8 mouse cellular contexts compared by ENCODE assay signal in genomic region chr5:92398153-92398552, GRCm38 (mm10). TPM values are rescaled to one million over a fixed set of nuclear protein-coding genes. Genes with fewer than 3 reads are reported as not detected.
DNase-seq lines count a peak whose midpoint lies in the region; ATAC-seq and TF ChIP-seq lines count a peak whose summit lies in the region.

No protein-coding gene starts in this region.

- TF ChIP-seq EP300 in MEL (IDR thresholded peaks at IDR 0.05; ENCODE audit: low read depth in 1 of 2, low read length in 2 of 2) = no peak

- H3K4me1 ChIP-seq in MEL (ENCODE audit: control insufficient read depth in 1 of 2, insufficient read depth in 2 of 2, low read length in 2 of 2) = peaks cover 0 to 25% of the 10 kb centered on the region in 2 experiments; a peak in 2 of 4 replicates
- no peaks in the 10 kb centered on the region for H3K4me1 ChIP-seq in forebrain, embryonic 13.5 days
- no peaks in the 10 kb centered on the region for H3K4me1 ChIP-seq in lung, embryonic 15.5 days

- peak; percentile 88 for TF ChIP-seq RAD21 in MEL (IDR thresholded peaks at IDR 0.05; ENCODE audit: low read depth, low read length)

- no peaks in the 10 kb centered on the region for H3K79me2 ChIP-seq in MEL (ENCODE audit: control insufficient read depth, insufficient read depth, low read length, poor library complexity)

- intact Hi-C loops in heart, postnatal 14 days (cut with DNase I) = loop anchor here (1.0 to 5.0 kb wide), 3 partner anchors 15 to 201 kb away; partner anchors contain the start of gene Sdad1

- peak; percentile 74 to 93 (median 88) for TF ChIP-seq CTCF in MEL (IDR thresholded peaks at IDR 0.05 in 2 of 3, conservative IDR thresholded peaks at IDR 0.05 in 1 of 3; ENCODE audit: control insufficient read depth in 1 of 3, insufficient read depth in 1 of 3, low read depth in 2 of 3, low read length in 3 of 3, poor library complexity in 1 of 3, severe bottlenecking in 1 of 3)

- TF ChIP-seq POLR2A in MEL (IDR thresholded peaks at IDR 0.05; ENCODE audit: control insufficient read depth in 1 of 2, insufficient read depth in 1 of 2, low read depth in 1 of 2, low read length in 2 of 2, poor library complexity in 1 of 2) = no peak

- no peak overlapping the region for H3K27ac ChIP-seq in MEL (ENCODE audit: control insufficient read depth, low read depth, low read length)
- no peak overlapping the region for H3K27ac ChIP-seq in forebrain, embryonic 13.5 days
- H3K27ac ChIP-seq in lung, embryonic 15.5 days = no peak overlapping the region

- no peak overlapping the region for H3K4me3 ChIP-seq in MEL (ENCODE audit: control insufficient read depth in 1 of 2, insufficient read depth in 1 of 2, low read depth in 2 of 2, low read length in 2 of 2)
- no peak overlapping the region for H3K4me3 ChIP-seq in forebrain, embryonic 13.5 days
- no peak overlapping the region for H3K4me3 ChIP-seq in lung, embryonic 15.5 days

- no peaks in the 10 kb centered on the region for H3K9me3 ChIP-seq in MEL (replicated peaks; ENCODE audit: insufficient read depth, low read length)
- H3K9me3 ChIP-seq in forebrain, embryonic 13.5 days (replicated peaks) = no peaks in the 10 kb centered on the region
- H3K9me3 ChIP-seq in lung, embryonic 15.5 days = no peaks in the 10 kb centered on the region

- 26% methylated on average over 5 of the region's 5 CpGs for WGBS in forebrain, embryonic 13.5 days
- 18% methylated on average over 5 of the region's 5 CpGs for WGBS in large intestine, adult 2 months
- 23% methylated on average over 5 of the region's 5 CpGs for WGBS in lung, embryonic 15.5 days

- H3K4me2 ChIP-seq in forebrain, embryonic 13.5 days = no peak overlapping the region
- no peak overlapping the region for H3K4me2 ChIP-seq in lung, embryonic 15.5 days

- H3K9ac ChIP-seq in MEL (ENCODE audit: control insufficient read depth, low read depth, low read length, poor library complexity, severe bottlenecking) = 0 out of 2 replicates have a peak overlapping the region, but pooled peaks have one; percentile 7
- no peak overlapping the region for H3K9ac ChIP-seq in forebrain, embryonic 13.5 days
- no peak overlapping the region for H3K9ac ChIP-seq in lung, embryonic 15.5 days

- peaks cover 0 to 16% of the 10 kb centered on the region in 2 experiments; a peak in 2 of 4 replicates for H3K36me3 ChIP-seq in MEL (ENCODE audit: control insufficient read depth in 1 of 2, insufficient read depth in 2 of 2, low read length in 2 of 2)
- H3K36me3 ChIP-seq in forebrain, embryonic 13.5 days (ENCODE audit: poor library complexity, severe bottlenecking) = no peaks in the 10 kb centered on the region
- no peaks in the 10 kb centered on the region for H3K36me3 ChIP-seq in lung, embryonic 15.5 days

- ATAC-seq in cerebellum, adult (ENCODE audit: insufficient number of reproducible peaks, low FRiP score, low TSS enrichment) = peak; percentile 79; the same call in 1 of the 2 replicates
- ATAC-seq in forebrain, embryonic 13.5 days = peak; percentile 88
- peak; percentile 80 for ATAC-seq in lung, embryonic 15.5 days (ENCODE audit: borderline replicate concordance, extremely low read depth, low FRiP score, low TSS enrichment)

- H3K27me3 ChIP-seq in MEL (ENCODE audit: control insufficient read depth in 1 of 2, insufficient read depth in 2 of 2, low read length in 2 of 2) = no peaks in the 10 kb centered on the region
- H3K27me3 ChIP-seq in forebrain, embryonic 13.5 days = peaks cover 10% of the 10 kb centered on the region; the same call in 1 of the 2 replicates
- peaks cover 10% of the 10 kb centered on the region for H3K27me3 ChIP-seq in lung, embryonic 15.5 days

- DNase-seq in MEL (ENCODE audit: low read depth, low spot score) = peak; percentile 89
- peak; percentile 79 to 90 for DNase-seq in heart, postnatal 14 days
- peak; percentile 52 for DNase-seq in large intestine, adult 2 months (ENCODE audit: low read depth, low spot score)
- DNase-seq in ovary, postnatal 36 days (ENCODE audit: low spot score) = peak; percentile 66
- DNase-seq in thymus, postnatal 14 days = peak; percentile 76

TF ChIP-seq in MEL, 35 proteins besides CTCF, POLR2A, EP300 and RAD21:
- TF ChIP-seq USF1 (IDR thresholded peaks at IDR 0.05; ENCODE audit: low read depth, low read length) = peak; percentile 41; the same call in 1 of the 2 replicates
- TF ChIP-seq GATA1 (IDR thresholded peaks at IDR 0.05; ENCODE audit: low read depth, low read length) = no peak
- 0 out of 2 replicates have a peak, but pooled peaks have one; percentile 30 for TF ChIP-seq TBP (IDR thresholded peaks at IDR 0.05; ENCODE audit: low read depth, low read length)
- TF ChIP-seq MAX (IDR thresholded peaks at IDR 0.05; ENCODE audit: low read length) = peak; percentile 89
- no peak for TF ChIP-seq UBTF (IDR thresholded peaks at IDR 0.05; ENCODE audit: borderline replicate concordance, insufficient read depth, low read depth, low read length)
- TF ChIP-seq MEF2A (IDR thresholded peaks at IDR 0.05; ENCODE audit: extremely low read depth, insufficient replicate concordance, low read depth, low read length, poor library complexity, severe bottlenecking) = no peak
- no peak for TF ChIP-seq MYB (IDR thresholded peaks at IDR 0.05; ENCODE audit: low read depth, low read length)
- peak; percentile 96 for TF ChIP-seq MYC (IDR thresholded peaks at IDR 0.05; ENCODE audit: low read depth, low read length)
- peak; percentile 69 for TF ChIP-seq ZC3H11A (IDR thresholded peaks at IDR 0.05; ENCODE audit: low read depth, low read length)
- no peak for TF ChIP-seq TCF12 (IDR thresholded peaks at IDR 0.05; ENCODE audit: low read depth, low read length)
- no peak for TF ChIP-seq SIN3A (IDR thresholded peaks at IDR 0.05; ENCODE audit: low read length)
- no peak for TF ChIP-seq POLR2AphosphoS5 (IDR thresholded peaks at IDR 0.05; ENCODE audit: borderline replicate concordance, low read depth, low read length)
- no peak for TF ChIP-seq ETS1 (IDR thresholded peaks at IDR 0.05; ENCODE audit: low read depth, low read length)
- no peak for TF ChIP-seq CHD2 (IDR thresholded peaks at IDR 0.05; ENCODE audit: low read length)
- TF ChIP-seq ELF1 (IDR thresholded peaks at IDR 0.05; ENCODE audit: low read depth, low read length) = 0 out of 2 replicates have a peak, but pooled peaks have one; percentile 19
- TF ChIP-seq MXI1 (IDR thresholded peaks at IDR 0.05; ENCODE audit: low read depth, low read length) = peak; percentile 79
- no peak for TF ChIP-seq POLR2AphosphoS2 (IDR thresholded peaks at IDR 0.05; ENCODE audit: low read length)
- no peak for TF ChIP-seq BHLHE40 (IDR thresholded peaks at IDR 0.05; ENCODE audit: borderline replicate concordance, low read depth, low read length)
- TF ChIP-seq ZMIZ1 (IDR thresholded peaks at IDR 0.05; ENCODE audit: low read depth, low read length) = no peak
- TF ChIP-seq SMC3 (IDR thresholded peaks at IDR 0.05; ENCODE audit: low read depth, low read length) = peak; percentile 75
- no peak for TF ChIP-seq MAZ (IDR thresholded peaks at IDR 0.05; ENCODE audit: low read depth, low read length)

RNA-seq across cellular contexts. Expression of gene Nup54, which starts 36.9 kb away (rescaled TPM):
- 60.4 and 67.5 TPM in 2 replicates for total RNA-seq in MEL (2012; rRNA removed)
- polyA plus RNA-seq in MEL (2012; ENCODE audit: insufficient read depth in 1 of 2, insufficient read length in 2 of 2, low read depth in 1 of 2, low replicate concordance in 2 of 2, missing spikeins in 1 of 2) = 100 to 1,000 TPM in 1 of 2 experiments, not detected in 1; 106 TPM
- polyA plus RNA-seq in forebrain, embryonic 13.5 days (2015; fragmentation: Nextera tagmentation; extraction: Ambion mirVana) = 56.1 and 62.2 TPM in 2 replicates
- total RNA-seq in heart, postnatal 14 days (2021) = 10 to 100 TPM; 15.8 to 17.0 TPM
- 11.9 and 16.6 TPM in 2 replicates for polyA plus RNA-seq in large intestine, adult 2 months (2012; rRNA removed)
- 55.7 and 56.8 TPM in 2 replicates for polyA plus RNA-seq in lung, embryonic 15.5 days (2015; fragmentation: Nextera tagmentation; extraction: Ambion mirVana)

RNA-seq across cellular contexts. Expression of gene Cxcl10, which starts 49.5 kb away (rescaled TPM):
- not detected in 2 replicates for total RNA-seq in MEL (2012; rRNA removed)
- under 1 TPM in 1 of 2 experiments, not detected in 1; 0.11 TPM for polyA plus RNA-seq in MEL (2012; ENCODE audit: insufficient read depth in 1 of 2, insufficient read length in 2 of 2, low read depth in 1 of 2, low replicate concordance in 2 of 2, missing spikeins in 1 of 2)
- polyA plus RNA-seq in forebrain, embryonic 13.5 days (2015; fragmentation: Nextera tagmentation; extraction: Ambion mirVana) = 0.22 TPM in 1 of 2 replicates, not detected in the other
- under 1 TPM in 1 of 2 experiments, not detected in 1; 0.80 TPM for total RNA-seq in heart, postnatal 14 days (2021)
- 20.5 and 20.6 TPM in 2 replicates for polyA plus RNA-seq in large intestine, adult 2 months (2012; rRNA removed)
- 0.59 and 3.5 TPM in 2 replicates for polyA plus RNA-seq in lung, embryonic 15.5 days (2015; fragmentation: Nextera tagmentation; extraction: Ambion mirVana)
